Mouse (Mus musculus) heart, embryonic 13.5 days (tissue): ENCODE results near the gene Dscam. TPM values are rescaled to one million over a fixed set of nuclear protein-coding genes. Genes with fewer than 3 reads are reported as not detected.

Experiments
- ATAC-seq: fragments of 200-750 bp; cut with Nextera tagmentation; 2 replicates; pipeline ENCODE4 v1.8.0; 2017; ENCODE audit warnings: moderate TSS enrichment; ENCODE audit not compliant: insufficient number of reproducible peaks, low FRiP score, low TSS enrichment; ENCODE audit errors: extremely low read depth
- H3K27ac ChIP-seq: fragments of 300-500 bp; sonication (generic); replicated peaks from 2 replicates; pipeline ENCODE4 v1.5.1; 2015; ENCODE audit warnings: moderate library complexity, mild to moderate bottlenecking, inconsistent platforms
- H3K27me3 ChIP-seq: fragments of 300-500 bp; sonication (generic); replicated peaks from 2 replicates; pipeline ENCODE4 v1.6.1; 2015; ENCODE audit warnings: mild to moderate bottlenecking, inconsistent platforms
- H3K36me3 ChIP-seq: fragments of 300-500 bp; sonication (generic); 2 replicates; pipeline ENCODE4 v1.6.1; 2015; ENCODE audit warnings: mild to moderate bottlenecking, inconsistent platforms
- H3K4me1 ChIP-seq: fragments of 300-500 bp; sonication (generic); 2 replicates; pipeline ENCODE4 v1.6.1; 2015; ENCODE audit warnings: inconsistent platforms
- H3K4me2 ChIP-seq: fragments of 300-500 bp; sonication (generic); 2 replicates; pipeline ENCODE4 v1.6.1; 2015; ENCODE audit warnings: inconsistent platforms, mild to moderate bottlenecking, moderate library complexity
- H3K4me3 ChIP-seq: fragments of 300-500 bp; sonication (generic); 2 replicates; pipeline ENCODE4 v1.5.1; 2015; ENCODE audit warnings: moderate library complexity, mild to moderate bottlenecking, inconsistent platforms
- H3K9ac ChIP-seq: fragments of 300-500 bp; sonication (generic); 2 replicates; pipeline ENCODE4 v1.6.1; 2015; ENCODE audit warnings: inconsistent platforms, mild to moderate bottlenecking, moderate library complexity
- H3K9me3 ChIP-seq: fragments of 300-500 bp; sonication (generic); 2 replicates; pipeline ENCODE4 v1.6.1; 2016; ENCODE audit warnings: inconsistent platforms
- WGBS: fragments of 180-500 bp; shearing (Covaris S2); methylation state at CpG from one replicate; pipeline ENCODE4 v1.1.7; 2015; ENCODE audit warnings: mixed read lengths; 5-methylcytosine and 5-hydroxymethylcytosine counted together
- polyA plus RNA-seq: library from polyadenylated mRNA; unstranded; fragments of >200 nt; fragmentation: Nextera tagmentation; extraction: Ambion mirVana; gene quantifications from 2 replicates; pipeline ENCODE4 v1.2.1, GENCODE M21; 2015

The Dscam gene
- polyA plus RNA-seq, 1 experiment from 2014 or later: not detected

- Histone ChIP-seq H3K9me3 (no peaks in the 10 kb centered on the region), H3K27me3 (no peaks in the 10 kb centered on the region), H3K27ac (no peak overlapping the region), H3K9ac (no peak overlapping the region), H3K4me2 (no peak overlapping the region), H3K4me1 (no peaks in the 10 kb centered on the region), H3K4me3 (no peak overlapping the region), H3K36me3 (no peaks in the 10 kb centered on the region)
- no peak for ATAC-seq
- 68% methylated on average over 4 of the region's 4 CpGs for WGBS
Observed at GRCm38 (mm10) chr16:96634097-96634790, 536.3 kb downstream of the Dscam start.

DNA sequence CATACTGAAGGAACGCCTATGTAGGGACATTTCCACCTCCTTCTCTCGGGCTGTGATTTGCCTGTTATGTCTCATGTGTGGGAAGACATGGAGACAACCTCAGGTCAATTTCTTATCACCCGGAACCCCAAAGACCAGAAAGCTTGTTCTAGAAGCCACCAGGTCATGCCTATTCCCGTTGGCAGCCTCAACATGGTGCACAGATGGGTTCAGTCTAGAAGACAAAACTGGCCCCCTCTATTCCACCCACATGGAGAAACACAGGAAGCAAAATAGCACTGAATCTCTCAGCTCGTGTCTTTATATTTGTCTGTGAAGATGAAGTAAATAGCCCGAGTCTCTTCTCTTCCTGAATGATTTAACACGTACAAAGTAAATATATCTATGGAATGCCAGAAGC is 540.3 kb downstream of the Dscam start:
- no peak overlapping the region for H3K9ac ChIP-seq
- no peaks in the 10 kb centered on the region for H3K9me3 ChIP-seq
- H3K27me3 ChIP-seq: no peaks in the 10 kb centered on the region
- 67% methylated on average over 7 of the region's 7 CpGs for WGBS
- no peak for ATAC-seq
- H3K36me3 ChIP-seq: no peaks in the 10 kb centered on the region
- no peak overlapping the region for H3K27ac ChIP-seq
- no peak overlapping the region for H3K4me3 ChIP-seq
- H3K4me1 ChIP-seq: no peaks in the 10 kb centered on the region
- H3K4me2 ChIP-seq: no peak overlapping the region

- no peaks in the 10 kb centered on the region for H3K4me1 ChIP-seq
- no peak for ATAC-seq
- no peaks in the 10 kb centered on the region for H3K9me3 ChIP-seq
- 81% methylated on average over 5 of the region's 5 CpGs for WGBS
- no peak overlapping the region for H3K9ac ChIP-seq
- no peak overlapping the region for H3K27ac ChIP-seq
- no peak overlapping the region for H3K4me2 ChIP-seq
- no peak overlapping the region for H3K4me3 ChIP-seq
- no peaks in the 10 kb centered on the region for H3K36me3 ChIP-seq
- no peaks in the 10 kb centered on the region for H3K27me3 ChIP-seq
Observed at GRCm38 (mm10) chr16:96629623-96630022, 540.9 kb downstream of the Dscam start.

DNA sequence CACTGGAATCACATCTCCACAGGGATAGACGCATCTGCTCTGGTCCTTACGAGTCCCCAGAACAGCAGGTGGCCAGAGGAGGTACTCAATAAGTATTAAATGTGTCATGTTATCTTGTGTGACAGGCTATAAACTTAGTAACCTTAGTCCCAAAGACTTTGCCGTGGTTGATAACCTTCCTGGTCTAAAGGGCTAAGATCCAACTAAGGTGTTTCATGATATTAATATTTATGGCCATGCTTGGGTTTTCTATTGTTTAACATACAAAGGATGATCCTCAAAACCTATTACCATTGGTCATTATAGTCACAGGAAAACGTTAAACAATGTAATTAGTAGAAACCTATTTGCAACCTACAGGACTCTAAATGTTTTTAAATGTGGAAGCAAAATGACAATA is 545.1 kb downstream of the Dscam start:
- Histone ChIP-seq H3K4me2 (no peak overlapping the region), H3K9ac (no peak overlapping the region), H3K9me3 (no peaks in the 10 kb centered on the region), H3K27me3 (no peaks in the 10 kb centered on the region), H3K27ac (no peak overlapping the region), H3K36me3 (no peaks in the 10 kb centered on the region), H3K4me1 (peaks cover 1% of the 10 kb centered on the region; the same call in 1 of the 2 replicates), H3K4me3 (no peak overlapping the region)
- WGBS: 71% methylated on average over 4 of the region's 4 CpGs
- no peak for ATAC-seq

GRCm38 (mm10) chr16:96624570-96625411 is 545.8 kb downstream of the Dscam start:
- Histone ChIP-seq H3K27ac (no peak overlapping the region), H3K4me3 (no peak overlapping the region), H3K4me1 (peaks cover 5% of the 10 kb centered on the region; the same call in 1 of the 2 replicates), H3K27me3 (no peaks in the 10 kb centered on the region), H3K9me3 (no peaks in the 10 kb centered on the region), H3K36me3 (no peaks in the 10 kb centered on the region), H3K9ac (no peak overlapping the region), H3K4me2 (no peak overlapping the region)
- WGBS: 58% methylated on average over 7 of the region's 7 CpGs
- no peak for ATAC-seq

DNA sequence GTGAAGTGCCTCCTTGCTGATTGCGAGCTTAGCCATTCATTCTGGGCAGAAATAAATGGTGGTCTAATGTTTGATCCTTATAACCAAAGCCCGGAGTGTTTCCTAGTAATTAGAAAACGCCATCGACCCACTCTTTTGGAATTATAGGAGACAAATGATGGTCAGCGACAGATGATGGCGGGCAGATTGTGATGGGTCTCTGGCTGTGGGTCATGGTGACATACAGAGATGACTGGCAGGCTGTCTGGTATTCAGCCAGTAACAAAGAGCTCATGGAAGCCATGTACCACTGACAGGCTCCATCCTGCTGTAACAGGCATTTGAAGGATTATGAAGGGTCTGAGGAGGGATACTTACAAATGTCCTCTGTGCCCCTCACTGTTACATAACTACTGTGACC is 549.7 kb downstream of the Dscam start:
- H3K27ac ChIP-seq: no peak overlapping the region
- no peak for ATAC-seq
- H3K36me3 ChIP-seq: no peaks in the 10 kb centered on the region
- 86% methylated on average over 6 of the region's 6 CpGs for WGBS
- no peaks in the 10 kb centered on the region for H3K9me3 ChIP-seq
- peaks cover 2% of the 10 kb centered on the region; the same call in 1 of the 2 replicates for H3K27me3 ChIP-seq
- H3K4me1 ChIP-seq: peaks cover 10% of the 10 kb centered on the region; the same call in 1 of the 2 replicates
- H3K9ac ChIP-seq: no peak overlapping the region
- no peak overlapping the region for H3K4me2 ChIP-seq
- H3K4me3 ChIP-seq: no peak overlapping the region

- Histone ChIP-seq H3K36me3 (no peaks in the 10 kb centered on the region), H3K9me3 (no peaks in the 10 kb centered on the region), H3K27ac (no peak overlapping the region), H3K4me1 (peaks cover 10% of the 10 kb centered on the region; the same call in 1 of the 2 replicates), H3K27me3 (peaks cover 2% of the 10 kb centered on the region; the same call in 1 of the 2 replicates), H3K4me3 (no peak overlapping the region), H3K4me2 (no peak overlapping the region), H3K9ac (no peak overlapping the region)
- no peak for ATAC-seq
- WGBS: 72% methylated on average over 5 of the region's 5 CpGs
Observed at GRCm38 (mm10) chr16:96620402-96620801, 550.1 kb downstream of the Dscam start.

- Histone ChIP-seq H3K4me1 (peaks cover 10% of the 10 kb centered on the region; the same call in 1 of the 2 replicates), H3K9ac (no peak overlapping the region), H3K27me3 (peaks cover 2% of the 10 kb centered on the region; the same call in 1 of the 2 replicates), H3K9me3 (no peaks in the 10 kb centered on the region), H3K36me3 (no peaks in the 10 kb centered on the region), H3K4me3 (no peak overlapping the region), H3K4me2 (no peak overlapping the region), H3K27ac (no peak overlapping the region)
- 48% methylated on average over 4 of the region's 4 CpGs for WGBS
- no peak for ATAC-seq
Observed at GRCm38 (mm10) chr16:96617772-96618171, 552.8 kb downstream of the Dscam start.

- Histone ChIP-seq H3K36me3 (no peaks in the 10 kb centered on the region), H3K27me3 (peaks cover 9% of the 10 kb centered on the region; the same call in 1 of the 2 replicates), H3K27ac (no peak overlapping the region), H3K4me1 (peaks cover 7% of the 10 kb centered on the region; the same call in 1 of the 2 replicates), H3K9ac (no peak overlapping the region), H3K4me3 (no peak overlapping the region), H3K9me3 (no peaks in the 10 kb centered on the region), H3K4me2 (no peak overlapping the region)
- 61% methylated on average over 4 of the region's 4 CpGs for WGBS
- no peak for ATAC-seq
Observed at GRCm38 (mm10) chr16:96613275-96613674, 557.3 kb downstream of the Dscam start.

GRCm38 (mm10) chr16:96610806-96611205 is 559.7 kb downstream of the Dscam start:
- Histone ChIP-seq H3K9me3 (no peaks in the 10 kb centered on the region), H3K4me3 (no peak overlapping the region), H3K36me3 (no peaks in the 10 kb centered on the region), H3K4me1 (0 out of 2 replicates have a peak, but pooled peaks cover 2% of the 10 kb centered on the region), H3K4me2 (no peak overlapping the region), H3K9ac (no peak overlapping the region), H3K27me3 (peaks cover 6% of the 10 kb centered on the region; the same call in 1 of the 2 replicates), H3K27ac (no peak overlapping the region)
- WGBS: 72% methylated on average over 1 of the region's 1 CpGs
- no peak for ATAC-seq

GRCm38 (mm10) chr16:96602206-96602605 is 568.3 kb downstream of the Dscam start:
- no peaks in the 10 kb centered on the region for H3K36me3 ChIP-seq
- peaks cover 21% of the 10 kb centered on the region for H3K27me3 ChIP-seq
- 64% methylated on average over 2 of the region's 2 CpGs for WGBS
- H3K4me2 ChIP-seq: no peak overlapping the region
- no peak for ATAC-seq
- no peaks in the 10 kb centered on the region for H3K4me1 ChIP-seq
- no peak overlapping the region for H3K4me3 ChIP-seq
- H3K27ac ChIP-seq: no peak overlapping the region
- no peaks in the 10 kb centered on the region for H3K9me3 ChIP-seq
- no peak overlapping the region for H3K9ac ChIP-seq
